Mouse (Mus musculus) C2C12 (cell line): ENCODE measurements around the gene Mbd5.

Source experiments
- CEBPB ChIP-seq: IDR thresholded peaks from one replicate; pipeline ENCODE4 v1.6.1; 2011; ENCODE audit warnings: low read depth, mild to moderate bottlenecking, control low read depth, moderate library complexity
- CTCF ChIP-seq: IDR thresholded peaks from one replicate; pipeline ENCODE4 v1.5.1; 2011; ENCODE audit not compliant: control insufficient read depth, insufficient read depth, insufficient read length
- MAX ChIP-seq: IDR thresholded peaks from one replicate; pipeline ENCODE4 v1.6.1; 2011; ENCODE audit warnings: mild to moderate bottlenecking, control low read depth
- MYOD1 ChIP-seq: IDR thresholded peaks from one replicate; pipeline ENCODE4 v1.6.1; 2011; ENCODE audit warnings: low read depth; ENCODE audit not compliant: control insufficient read depth, insufficient read length
- MYOG ChIP-seq: IDR thresholded peaks from one replicate; pipeline ENCODE4 v1.6.1; 2011; ENCODE audit not compliant: control insufficient read depth, insufficient read length; ENCODE audit errors: extremely low read depth

DNA sequence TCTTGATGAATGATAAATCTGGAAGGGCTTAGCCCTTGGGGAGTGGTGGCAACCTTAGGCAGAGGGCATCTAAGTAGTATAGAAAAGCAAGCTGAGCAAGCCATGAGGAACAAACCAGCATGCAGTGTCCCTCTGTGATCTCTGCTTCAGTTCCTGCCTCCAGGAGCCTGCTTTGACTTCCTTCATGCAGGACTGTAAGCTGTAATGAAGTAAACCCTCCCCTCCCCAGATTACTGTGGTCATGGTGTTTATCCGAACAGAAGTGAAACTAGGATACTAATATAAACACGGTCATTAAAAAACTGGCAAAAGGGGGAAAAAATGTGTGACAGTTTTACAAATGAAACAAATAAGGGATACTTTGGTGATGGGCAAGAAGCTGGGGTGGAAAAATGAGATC, 284.8 kb downstream of the Mbd5 start:
- TF ChIP-seq CTCF (no peak), MAX (no peak), MYOD1 (no peak), MYOG (no peak), CEBPB (no peak)
